Mouse (Mus musculus): ENCODE results near the gene Nuak2.
"Not testable (repeated sequence)": the region's sequence is repeated elsewhere in the genome, so short reads cannot be mapped to it uniquely, and the experiment has no call there.

GRCm38 (mm10) chr1:132349049-132349448, 33.1 kb downstream of the Nuak2 start:
- TF ChIP-seq CTCF, EP300 (IDR thresholded peaks at IDR 0.05): not testable (repeated sequence)
